Mouse (Mus musculus): ENCODE data around the gene Txnrd1.

GRCm38 (mm10) chr10:82791713-82792112 is 42.0 kb upstream of the Txnrd1 start:
- TF ChIP-seq CTCF (conservative IDR thresholded peaks at IDR 0.05; ENCODE audit: insufficient read depth, insufficient read length, low read depth, low read length) (no peak), POLR2A (IDR thresholded peaks at IDR 0.05; ENCODE audit: low read depth, low read length) (no peak)
